Mouse (Mus musculus) retina, adult 2 months (tissue): ENCODE data around the gene Ap2a1.

Experiments used
- DNase-seq: peaks from one replicate; pipeline ENCODE4 v3.0.0-alpha.2; 2012; ENCODE audit warnings: low read depth, low spot score

Ap2a1 gene

DNA sequence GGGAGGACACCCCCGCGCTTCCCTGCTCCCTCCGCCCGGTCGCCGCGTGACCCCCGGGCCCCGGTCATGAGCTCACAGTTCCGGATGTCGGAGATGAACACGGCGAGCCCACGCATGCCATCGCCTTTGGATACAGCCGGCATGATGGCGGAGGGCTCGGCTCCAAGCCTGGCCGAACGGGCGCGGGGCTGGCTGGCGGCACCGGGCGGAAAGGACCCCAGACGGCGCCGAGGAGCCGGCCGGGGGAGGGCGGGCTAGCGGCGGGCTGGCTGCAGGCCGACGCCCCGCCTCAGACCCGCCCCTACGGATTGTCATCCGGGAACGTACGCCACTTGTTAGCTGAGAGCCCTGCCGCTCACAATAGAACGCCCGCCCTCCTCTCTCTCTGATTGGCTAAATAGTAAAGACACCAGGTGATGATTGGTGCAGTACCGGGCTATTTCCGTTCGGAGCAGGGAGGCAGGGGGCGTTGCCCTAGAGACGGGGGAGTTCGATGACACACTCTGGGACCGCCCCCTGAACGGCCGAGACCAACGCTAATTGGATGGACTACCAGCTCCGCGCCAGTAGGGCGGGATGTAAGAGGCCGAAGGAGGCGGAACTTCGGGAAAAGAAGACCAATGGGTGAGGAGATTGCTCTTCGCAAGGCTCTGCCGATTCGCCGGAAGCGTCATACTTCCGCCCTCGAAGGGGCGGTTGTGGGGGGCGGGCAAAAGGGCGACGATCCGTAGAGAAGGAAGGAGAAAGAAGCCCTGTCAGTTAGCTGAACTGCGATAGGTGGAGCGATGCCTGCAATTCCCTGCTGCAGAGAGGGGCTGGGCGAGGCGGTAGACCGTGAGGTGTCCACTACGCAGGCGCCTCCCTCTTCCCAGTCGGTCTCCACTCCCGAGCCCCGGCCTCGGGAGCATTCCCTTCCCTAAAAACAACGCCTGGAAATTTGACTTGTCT, at the start of gene Ap2a1:
Gene Ap2a1 (minus strand): TSS at position 293 of the 948 bp plus-strand sequence.
- DNase-seq, result peak; percentile 100

DNA sequence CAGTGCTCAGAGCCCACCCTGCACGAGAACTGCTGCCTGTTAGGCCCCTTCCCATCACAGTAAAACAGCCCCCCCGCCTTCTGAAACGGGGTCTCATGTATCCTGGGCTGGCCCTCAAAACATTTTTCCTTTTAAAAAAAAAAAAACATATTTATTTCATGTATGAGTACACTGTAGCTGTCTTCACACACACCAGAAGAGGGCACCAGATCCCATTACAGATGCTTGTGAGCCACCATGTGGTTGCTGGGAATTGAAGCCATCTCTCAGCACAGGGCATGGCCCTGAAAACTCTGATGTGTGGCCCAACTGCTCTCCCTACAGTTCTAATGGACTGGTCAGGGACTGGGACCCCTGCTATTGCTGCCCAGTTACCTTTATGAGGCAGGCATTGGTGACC, 49.0 kb upstream of the Ap2a1 start:
- DNase-seq, result no peak

DNA sequence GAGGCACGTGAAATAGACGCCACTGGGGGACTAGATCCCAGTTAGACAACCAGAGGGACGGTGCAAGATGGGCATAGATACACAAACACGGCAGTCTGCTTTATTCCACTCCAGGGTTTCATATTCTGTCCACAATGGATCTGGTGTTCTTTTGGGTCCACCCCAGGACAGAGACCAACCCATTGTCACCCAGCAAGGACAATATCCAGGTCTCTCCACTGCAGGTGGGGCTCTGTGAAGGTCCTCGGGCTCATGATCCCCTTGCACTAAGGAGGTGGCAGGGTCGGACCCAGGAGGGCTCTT, 45.8 kb upstream of the Ap2a1 start:
- DNase-seq, result no peak

DNA sequence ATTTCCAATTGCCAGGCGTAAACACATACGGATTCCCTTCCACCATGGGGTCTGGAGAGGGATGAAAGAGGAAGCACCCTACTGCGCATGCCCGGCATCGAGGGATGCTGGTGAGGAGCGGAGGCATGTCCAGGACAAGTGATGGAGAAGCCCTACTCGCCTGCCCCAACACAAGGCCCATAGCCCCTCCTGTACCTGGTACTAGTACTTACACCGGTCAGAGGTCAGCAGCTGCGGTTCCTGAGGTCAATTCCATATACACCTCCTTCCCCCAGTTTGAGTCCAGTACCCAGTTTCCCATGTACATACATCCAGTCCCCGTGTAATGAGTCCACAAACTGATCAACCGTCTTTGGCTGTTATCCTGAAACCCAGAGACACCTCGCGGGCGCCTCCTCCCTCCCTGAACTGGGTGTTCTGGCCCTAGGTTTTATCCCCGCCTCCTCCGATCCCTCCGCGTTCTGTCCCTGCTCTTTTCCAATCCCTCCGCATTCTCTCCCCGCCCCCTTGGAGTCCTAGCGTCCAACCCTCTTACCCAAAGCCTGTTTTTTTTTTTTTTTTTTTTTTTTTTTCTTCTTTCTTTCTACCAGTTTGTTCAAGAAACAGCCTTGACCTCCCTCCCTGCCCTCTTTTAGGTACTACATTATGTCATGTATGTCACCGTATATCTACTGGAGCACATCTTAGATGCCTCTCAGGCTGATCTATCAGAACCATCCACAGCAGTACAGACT, 45.3 kb upstream of the Ap2a1 start, which contains the start of gene Cpt1c:
Gene Cpt1c (minus strand): TSS at position 469 of the 734 bp plus-strand sequence.
- no peak for DNase-seq

DNA sequence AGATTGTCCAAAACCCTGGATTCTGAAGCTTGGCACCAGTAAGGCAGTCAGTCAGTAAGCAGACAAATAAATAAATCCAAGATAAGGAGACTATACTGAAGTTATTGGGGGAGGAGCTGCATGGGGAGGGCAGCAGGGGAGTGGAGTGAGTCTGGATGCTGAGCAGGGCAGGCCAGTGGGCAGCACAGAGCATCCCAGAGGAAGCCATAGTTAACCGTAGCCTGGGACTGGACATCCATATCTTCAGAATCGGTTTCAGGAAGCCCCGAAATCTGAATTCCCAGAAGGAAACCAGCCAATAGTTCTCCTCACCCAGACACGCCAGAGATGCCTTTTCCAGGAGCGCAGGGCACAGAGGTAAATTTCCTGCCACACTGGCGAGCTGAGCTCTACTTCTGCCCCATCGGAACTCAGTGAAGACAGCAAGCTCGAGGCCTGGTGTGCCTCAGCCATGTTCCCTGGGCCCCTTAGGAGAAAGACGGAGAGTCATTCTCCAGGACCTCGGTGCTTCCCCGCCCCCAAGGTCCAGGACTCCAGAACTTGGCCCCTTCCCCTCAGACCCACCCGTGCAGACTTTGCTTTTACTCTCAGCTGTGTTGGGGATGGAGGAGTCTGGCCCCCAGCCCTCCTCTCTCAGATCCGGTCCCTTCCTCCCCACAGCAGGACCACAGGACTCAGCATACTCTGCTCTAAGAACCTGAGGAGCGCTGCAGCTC, 44.3 kb upstream of the Ap2a1 start:
- DNase-seq, result no peak

DNA sequence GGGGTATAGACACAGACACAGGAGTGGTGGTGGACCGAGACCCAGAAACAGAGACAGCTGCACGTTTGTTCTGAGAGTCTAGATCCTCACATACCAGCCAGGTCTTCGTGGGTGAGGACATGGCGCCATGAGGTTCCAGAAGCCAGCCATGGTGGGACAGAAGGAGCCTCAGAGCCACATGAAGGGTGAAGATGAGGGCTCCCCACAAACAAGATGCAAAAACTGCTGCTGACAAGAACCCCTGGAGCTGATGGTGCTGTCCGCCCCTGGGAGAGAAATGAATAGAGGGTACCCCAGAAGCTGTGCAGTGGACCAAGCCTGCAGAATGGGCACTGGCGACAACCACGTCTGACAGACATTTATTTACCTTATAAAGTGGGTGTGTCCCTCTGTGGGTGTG, 41.8 kb upstream of the Ap2a1 start:
- DNase-seq, result no peak

DNA sequence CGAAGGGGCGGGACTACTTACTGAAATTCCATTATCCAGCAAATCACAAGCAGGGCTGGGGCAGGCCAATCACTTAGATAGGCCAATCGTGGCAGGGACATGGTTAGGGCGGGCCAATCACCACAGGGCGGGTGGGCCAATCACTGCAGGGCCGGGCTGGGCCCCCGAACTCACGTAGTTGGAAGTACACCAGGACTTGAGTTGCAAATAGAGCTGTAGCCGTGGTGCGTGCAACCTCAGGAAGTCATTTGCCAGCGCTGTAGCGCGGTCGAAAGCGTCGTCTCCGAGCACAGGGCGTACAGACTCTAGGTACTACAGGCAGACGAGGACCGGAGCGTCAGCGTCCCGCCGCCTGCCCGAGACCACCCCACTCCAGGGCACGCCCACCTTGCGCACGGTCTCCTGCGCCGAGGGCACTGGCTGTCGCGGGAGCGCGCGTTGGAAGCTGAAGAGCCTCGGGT, 41.0 kb upstream of the Ap2a1 start:
- no peak for DNase-seq

- DNase-seq, result no peak
Observed at GRCm38 (mm10) chr7:44966638-44967037, 37.3 kb upstream of the Ap2a1 start.

GRCm38 (mm10) chr7:44965975-44966374, 36.7 kb upstream of the Ap2a1 start:
- no peak for DNase-seq

- no peak for DNase-seq
Observed at GRCm38 (mm10) chr7:44964990-44965389, 35.7 kb upstream of the Ap2a1 start.

- DNase-seq, result no peak
Observed at GRCm38 (mm10) chr7:44962831-44963230, 33.5 kb upstream of the Ap2a1 start.

DNA sequence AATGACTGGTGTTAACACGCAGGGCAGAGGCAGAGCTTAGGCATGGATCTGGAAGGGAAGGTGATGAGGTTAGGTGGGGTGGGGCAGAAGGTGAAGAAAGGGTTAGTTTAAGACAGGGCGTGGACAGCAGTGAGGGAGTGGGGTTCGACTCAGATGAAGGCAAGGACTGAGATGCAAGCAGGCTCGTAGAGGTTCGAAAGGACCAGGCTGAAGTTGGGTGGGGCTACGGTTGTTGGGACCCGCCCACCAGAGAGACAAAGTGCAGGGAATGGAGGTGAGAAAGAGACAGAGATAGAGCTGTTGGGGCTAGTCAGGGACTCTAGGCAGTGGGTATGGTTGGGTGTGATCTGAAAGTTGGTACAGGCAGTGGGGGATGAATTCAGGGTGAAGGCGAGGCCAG, 33.0 kb upstream of the Ap2a1 start:
- DNase-seq, result no peak

- no peak for DNase-seq
Observed at GRCm38 (mm10) chr7:44960512-44960910, 31.2 kb upstream of the Ap2a1 start.

- DNase-seq, result no peak
Observed at GRCm38 (mm10) chr7:44959874-44960511, 30.7 kb upstream of the Ap2a1 start.

DNA sequence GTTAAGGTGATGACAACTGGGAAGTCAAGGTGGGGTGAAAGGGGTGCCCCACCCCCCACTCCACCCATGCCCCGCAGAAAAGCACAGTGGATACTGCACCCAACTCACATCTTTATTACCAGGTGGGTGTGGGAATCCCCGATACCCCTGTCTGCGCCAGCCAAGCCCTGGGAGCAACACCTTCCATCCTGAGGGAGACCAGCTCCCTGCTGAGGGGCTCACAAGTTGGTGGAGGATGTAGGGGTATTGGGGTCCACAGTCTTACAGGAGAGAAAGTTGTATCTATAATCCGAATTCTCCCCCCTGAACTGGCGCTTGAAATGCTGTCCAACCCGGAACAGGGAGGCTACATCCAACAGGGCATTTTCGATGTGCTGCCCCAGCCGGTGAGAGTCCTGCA, 30.0 kb upstream of the Ap2a1 start:
- DNase-seq, result no peak

- no peak for DNase-seq
Observed at GRCm38 (mm10) chr7:44958208-44958607, 28.9 kb upstream of the Ap2a1 start.

DNA sequence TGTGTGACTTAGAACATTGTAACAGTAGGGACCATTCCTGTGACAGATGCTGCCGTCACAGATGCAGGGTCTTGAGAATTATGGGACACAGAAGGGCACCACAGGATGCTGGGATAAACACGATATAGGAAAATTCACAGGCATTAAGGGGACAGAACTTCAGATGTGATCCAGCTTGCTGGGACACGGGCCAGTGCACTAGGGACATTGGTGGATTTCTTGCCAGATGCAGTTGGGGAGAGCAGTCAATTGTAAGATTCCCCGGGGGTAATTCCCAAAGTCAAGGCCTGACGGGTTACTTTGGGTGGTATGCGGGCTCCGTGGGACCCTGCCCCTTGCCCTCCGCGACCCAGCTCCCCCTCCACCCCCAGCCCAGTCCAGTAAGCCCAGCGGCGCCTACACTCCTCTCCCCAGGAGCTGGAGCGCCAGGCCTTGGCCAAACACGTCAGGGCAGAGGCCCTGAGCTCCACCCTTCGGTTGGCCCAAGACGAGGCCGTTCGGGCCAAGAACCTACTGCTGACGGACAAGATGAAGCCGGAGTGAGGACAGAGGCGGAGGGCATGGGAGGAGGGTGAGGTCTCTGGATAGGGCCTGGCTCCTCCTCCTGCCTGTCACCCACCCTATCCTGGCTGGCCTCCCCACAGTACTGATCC, 28.0 kb upstream of the Ap2a1 start:
- no peak for DNase-seq

GRCm38 (mm10) chr7:44956266-44956665, 27.0 kb upstream of the Ap2a1 start:
- DNase-seq, result no peak

DNA sequence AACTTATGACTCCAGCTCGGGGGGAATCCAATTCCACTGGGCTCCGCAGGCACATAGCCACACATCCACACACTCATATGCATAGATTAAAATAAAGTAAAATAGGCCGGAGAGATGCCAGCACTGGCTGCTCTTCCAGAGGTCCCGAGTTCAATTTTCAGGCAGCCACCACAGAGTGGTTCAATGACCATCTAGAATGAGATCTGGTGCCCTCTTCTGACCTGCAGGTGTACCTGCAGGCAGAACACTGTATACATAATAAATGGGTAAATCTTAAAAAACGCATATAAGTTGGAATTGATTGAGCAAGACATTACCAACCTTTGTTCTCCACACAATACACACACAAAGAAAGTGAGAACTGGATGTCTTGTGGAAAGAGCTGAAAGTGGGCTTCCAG, 26.3 kb upstream of the Ap2a1 start:
- DNase-seq, result no peak

GRCm38 (mm10) chr7:44954091-44954885, 25.0 kb upstream of the Ap2a1 start:
- no peak for DNase-seq
